Mouse (Mus musculus) testis, adult 2 months (tissue): ENCODE measurements around the gene AF067061.
"Not testable (repeated sequence)": the region's sequence is repeated elsewhere in the genome, so short reads cannot be mapped to it uniquely, and the experiment has no call there.

Source experiments
- CTCF ChIP-seq: fragments of 200-500 bp; IDR thresholded peaks from 2 replicates; pipeline ENCODE4 v1.5.1; 2012; ENCODE audit warnings: low read depth, mild to moderate bottlenecking, inconsistent platforms, low read length, moderate library complexity; ENCODE audit not compliant: control insufficient read depth, insufficient read depth, insufficient replicate concordance
- POLR2A ChIP-seq: fragments of 200-500 bp; IDR thresholded peaks from 2 replicates; pipeline ENCODE4 v1.6.1; 2012; ENCODE audit warnings: low read depth, mild to moderate bottlenecking, inconsistent platforms, low read length, moderate library complexity; ENCODE audit not compliant: control insufficient read depth

- not testable (repeated sequence) for TF ChIP-seq CTCF, POLR2A
Observed at GRCm38 (mm10) chr13:120277837-120278236, 14.9 kb downstream of the AF067061 start.
